Comparison of ENCODE assay signal across 8 mouse cellular contexts in the genomic region with DNA sequence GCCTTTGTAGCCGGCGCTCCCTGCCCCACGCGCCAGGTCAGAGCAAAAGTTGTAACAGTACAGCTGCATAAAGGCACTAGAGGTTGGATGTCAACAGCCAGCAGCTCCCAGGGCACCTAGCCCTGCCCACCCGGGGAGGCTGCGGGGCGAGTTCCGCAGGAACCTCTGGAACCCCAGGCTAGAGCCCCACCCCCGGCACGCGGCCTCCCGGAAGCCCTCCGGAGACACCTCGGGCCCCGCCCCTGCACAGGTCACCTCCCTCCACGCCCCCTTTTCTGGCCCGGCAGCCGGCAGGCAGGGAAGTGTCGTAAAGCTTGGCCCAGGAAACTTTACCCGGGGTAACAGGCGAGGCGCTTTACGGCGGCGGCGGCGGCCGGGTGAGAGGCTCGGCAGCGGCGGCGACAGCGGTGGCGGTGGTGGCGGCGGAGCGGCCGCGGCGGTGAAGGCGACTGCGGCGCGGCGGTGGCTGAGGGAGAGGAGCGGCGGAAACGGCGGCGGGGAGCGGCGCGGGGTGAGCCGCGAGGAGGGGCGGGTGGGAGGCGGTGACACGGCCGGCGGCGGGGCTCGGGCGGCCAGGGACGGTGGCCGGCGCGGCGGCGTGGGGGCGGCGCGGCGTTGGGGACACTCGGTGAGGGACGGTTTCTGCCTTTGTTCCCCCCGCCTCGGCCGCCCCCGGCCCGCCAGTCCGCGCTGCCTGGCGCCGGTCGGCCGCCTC. TPM values are rescaled to one million over a fixed set of nuclear protein-coding genes. Genes with fewer than 3 reads are reported as not detected.
DNase-seq lines count a peak whose midpoint lies in the region; ATAC-seq and TF ChIP-seq lines count a peak whose summit lies in the region.

TSS of gene Naa30 (plus strand) at position 360 of the 715 bp plus-strand sequence.

- peak within 1 kb of the TSS; percentile 77 for H3K4me3 ChIP-seq in heart, embryonic 15.5 days
- H3K4me3 ChIP-seq in liver, embryonic 14.5 days (ENCODE audit: insufficient read depth in 1 of 2, low read depth in 2 of 2, low read length in 2 of 2), result peak within 1 kb of the TSS; percentile 83 to 98
- H3K4me3 ChIP-seq in neural tube, embryonic 11.5 days (ENCODE audit: low read depth, low read length), result peak within 1 kb of the TSS; percentile 97
- H3K4me3 ChIP-seq in stomach, postnatal 0 days (ENCODE audit: low read depth, low read length), result peak within 1 kb of the TSS; percentile 86

- TF ChIP-seq CTCF in liver, embryonic 14.5 days (IDR thresholded peaks at IDR 0.05; ENCODE audit: low read depth), result no peak
- TF ChIP-seq CTCF in stomach, postnatal 0 days (IDR thresholded peaks at IDR 0.05; ENCODE audit: low read depth), result no peak

- peaks cover 26% of the 10 kb centered on the region for H3K4me1 ChIP-seq in heart, embryonic 15.5 days (replicated peaks)
- peaks cover 6 to 15% of the 10 kb centered on the region in 2 experiments; a peak in 3 of 4 replicates for H3K4me1 ChIP-seq in liver, embryonic 14.5 days (replicated peaks; ENCODE audit: control insufficient read depth in 2 of 2, insufficient read depth in 2 of 2, low read length in 1 of 2)
- peaks cover 16% of the 10 kb centered on the region for H3K4me1 ChIP-seq in neural tube, embryonic 11.5 days (ENCODE audit: control insufficient read depth, insufficient read depth, low read length)
- peaks cover 6% of the 10 kb centered on the region; the same call in 1 of the 2 replicates for H3K4me1 ChIP-seq in stomach, postnatal 0 days (replicated peaks; ENCODE audit: control insufficient read depth, insufficient read depth)

- ATAC-seq in CD4-positive, CD25-positive, alpha-beta regulatory T cell, adult 4 months, result peak; percentile 90
- ATAC-seq in heart, embryonic 15.5 days (replicated peaks; ENCODE audit: insufficient number of reproducible peaks, insufficient read depth, low FRiP score, low read depth), result peak; percentile 95
- ATAC-seq in liver, embryonic 14.5 days (ENCODE audit: insufficient read depth), result peak; percentile 94
- peak; percentile 88 for ATAC-seq in neural tube, embryonic 11.5 days (ENCODE audit: insufficient read depth, low FRiP score, low TSS enrichment)
- ATAC-seq in stomach, postnatal 0 days (ENCODE audit: low FRiP score, low TSS enrichment), result peak; percentile 95

- H3K9me3 ChIP-seq in heart, embryonic 15.5 days (replicated peaks), result no peaks in the 10 kb centered on the region
- no peaks in the 10 kb centered on the region for H3K9me3 ChIP-seq in liver, embryonic 14.5 days (ENCODE audit: control insufficient read depth, low read length)
- no peaks in the 10 kb centered on the region for H3K9me3 ChIP-seq in neural tube, embryonic 11.5 days (ENCODE audit: control insufficient read depth, low read length)
- no peaks in the 10 kb centered on the region for H3K9me3 ChIP-seq in stomach, postnatal 0 days (ENCODE audit: control insufficient read depth, low read length)

- H3K4me2 ChIP-seq in heart, embryonic 15.5 days, result peak within 1 kb of the TSS; percentile 79
- H3K4me2 ChIP-seq in liver, embryonic 14.5 days (ENCODE audit: low read depth), result peak within 1 kb of the TSS; percentile 96
- peak within 1 kb of the TSS; percentile 81 for H3K4me2 ChIP-seq in neural tube, embryonic 11.5 days (ENCODE audit: low read depth)
- H3K4me2 ChIP-seq in stomach, postnatal 0 days (replicated peaks; ENCODE audit: low read depth), result peak within 1 kb of the TSS; percentile 69

- no peak for TF ChIP-seq EP300 in liver, embryonic 14.5 days (IDR thresholded peaks at IDR 0.05; ENCODE audit: low read depth)
- TF ChIP-seq EP300 in stomach, postnatal 0 days (optimal IDR thresholded peaks at IDR 0.05), result no peak

- H3K27me3 ChIP-seq in heart, embryonic 15.5 days, result no peaks in the 10 kb centered on the region
- no peaks in the 10 kb centered on the region for H3K27me3 ChIP-seq in liver, embryonic 14.5 days (ENCODE audit: control insufficient read depth, insufficient read depth, low read length)
- H3K27me3 ChIP-seq in neural tube, embryonic 11.5 days (ENCODE audit: control insufficient read depth, insufficient read depth, low read length), result no peaks in the 10 kb centered on the region
- H3K27me3 ChIP-seq in stomach, postnatal 0 days (ENCODE audit: control insufficient read depth, insufficient read depth, low read length), result no peaks in the 10 kb centered on the region

- WGBS in heart, embryonic 15.5 days, result under 1% methylated on average over 68 of the region's 86 CpGs
- WGBS in liver, embryonic 14.5 days (ENCODE audit: insufficient replicate concordance), result under 1% methylated on average over 58 of the region's 86 CpGs
- 1% methylated on average over 41 of the region's 86 CpGs for WGBS in neural tube, embryonic 11.5 days
- under 1% methylated on average over 48 of the region's 86 CpGs for WGBS in stomach, postnatal 0 days

- peak; percentile 87 for DNase-seq in c-Kit-negative CD71-positive TER-119-positive erythroid progenitor cells, embryonic 14.5 days (ENCODE audit: low read depth, low spot score)
- peak; percentile 75 for DNase-seq in fibroblast of lung, adult 2 months (ENCODE audit: low read depth)
- peak; percentile 98 to 99 for DNase-seq in kidney, postnatal 25 days
- peak; percentile 91 to 93 (median 92) for DNase-seq in liver, embryonic 14.5 days (ENCODE audit: low read depth in 3 of 3, low spot score in 3 of 3)
- DNase-seq in neural tube, embryonic 11.5 days (ENCODE audit: low spot score), result peak; percentile 94
- DNase-seq in stomach, postnatal 0 days (ENCODE audit: low spot score), result peak; percentile 99

- H3K27ac ChIP-seq in heart, embryonic 15.5 days, result peak within 1 kb of the TSS; percentile 86
- peak within 1 kb of the TSS; percentile 59 for H3K27ac ChIP-seq in liver, embryonic 14.5 days
- H3K27ac ChIP-seq in neural tube, embryonic 11.5 days (ENCODE audit: low read depth, low read length), result peak within 1 kb of the TSS; percentile 70
- peak within 1 kb of the TSS; percentile 89 for H3K27ac ChIP-seq in stomach, postnatal 0 days (replicated peaks)

- H3K36me3 ChIP-seq in heart, embryonic 15.5 days, result no peaks in the 10 kb centered on the region
- no peaks in the 10 kb centered on the region; the same call in 1 of the 2 replicates for H3K36me3 ChIP-seq in liver, embryonic 14.5 days (replicated peaks; ENCODE audit: control insufficient read depth, insufficient read depth, low read depth)
- H3K36me3 ChIP-seq in neural tube, embryonic 11.5 days (ENCODE audit: control insufficient read depth, insufficient read depth, low read length), result no peaks in the 10 kb centered on the region
- H3K36me3 ChIP-seq in stomach, postnatal 0 days (ENCODE audit: control insufficient read depth, insufficient read depth, low read length), result no peaks in the 10 kb centered on the region

- peak within 1 kb of the TSS; percentile 83 for H3K9ac ChIP-seq in heart, embryonic 15.5 days
- H3K9ac ChIP-seq in liver, embryonic 14.5 days (replicated peaks), result peak within 1 kb of the TSS; percentile 96
- H3K9ac ChIP-seq in neural tube, embryonic 11.5 days (ENCODE audit: low read length), result peak within 1 kb of the TSS; percentile 97
- peak within 1 kb of the TSS; percentile 91 for H3K9ac ChIP-seq in stomach, postnatal 0 days (ENCODE audit: low read length)

RNA-seq across cellular contexts. Expression of gene Naa30, which starts in this region (rescaled TPM):
- polyA plus RNA-seq in CD4-positive, CD25-positive, alpha-beta regulatory T cell, adult 4 months (2017; shearing (Covaris generic)), result 1 to 10 TPM; 4.5 to 9.4 TPM
- polyA plus RNA-seq in heart, embryonic 15.5 days (2015; fragmentation: Nextera tagmentation; extraction: Ambion mirVana), result 7.6 and 8.4 TPM in 2 replicates
- 4.2 and 5.7 TPM in 2 replicates for polyA plus RNA-seq in liver, embryonic 14.5 days (2012; rRNA removed)
- polyA plus RNA-seq in liver, embryonic 14.5 days (2014; fragmentation: Nextera tagmentation; extraction: Ambion mirVana), result 4.8 and 5.2 TPM in 2 replicates
- 18.5 and 18.9 TPM in 2 replicates for polyA plus RNA-seq in neural tube, embryonic 11.5 days (2014; fragmentation: Nextera tagmentation; extraction: Ambion mirVana)
- 6.2 and 6.9 TPM in 2 replicates for polyA plus RNA-seq in stomach, postnatal 0 days (2015; fragmentation: Nextera tagmentation; extraction: Ambion mirVana)

Comparison
In these comparisons a context has a peak if more than half of its experiments do, and no peak if none do; other contexts are left out.
1. Peak in every context shown above with its lines: DNase-seq, ATAC-seq, H3K4me3 ChIP-seq and H3K27ac ChIP-seq.